Mouse (Mus musculus): ENCODE results near the gene Cacng6.

DNA sequence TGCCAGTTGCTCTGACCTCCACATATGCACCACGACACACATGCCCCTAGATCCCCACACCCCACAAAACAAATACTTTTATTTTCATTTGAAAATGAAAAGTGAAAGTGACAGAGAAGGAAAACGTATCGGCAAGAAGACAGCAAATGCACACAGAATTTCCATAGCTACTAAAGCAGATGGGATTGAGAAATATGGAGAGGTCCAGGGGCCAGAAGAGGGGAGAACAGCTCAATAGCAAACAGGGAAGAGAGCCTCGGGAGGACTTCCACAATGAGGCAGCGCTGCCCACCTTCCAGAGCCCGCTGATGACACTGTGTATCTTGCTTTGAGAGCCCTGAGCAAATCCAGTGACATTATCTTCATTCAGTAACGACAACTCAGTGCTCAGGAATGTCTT is 1.9 kb upstream of the Cacng6 start:
- TF ChIP-seq POLR2A (IDR thresholded peaks at IDR 0.05; ENCODE audit: borderline replicate concordance, low read depth, low read length) (no peak), CTCF (IDR thresholded peaks at IDR 0.05; ENCODE audit: low read depth, low read length) (no peak)
